Mouse (Mus musculus) ES-Bruce4 (cell line): ENCODE measurements around the gene Grap.

Source experiments
- EP300 ChIP-seq: IDR thresholded peaks from 2 replicates; pipeline ENCODE4 v1.6.1; 2011; ENCODE audit warnings: low read depth, low read length; ENCODE audit not compliant: insufficient read depth
- POLR2A ChIP-seq: IDR thresholded peaks from one replicate; pipeline ENCODE4 v1.8.1; 2011; ENCODE audit warnings: low read length; ENCODE audit not compliant: insufficient read depth

DNA sequence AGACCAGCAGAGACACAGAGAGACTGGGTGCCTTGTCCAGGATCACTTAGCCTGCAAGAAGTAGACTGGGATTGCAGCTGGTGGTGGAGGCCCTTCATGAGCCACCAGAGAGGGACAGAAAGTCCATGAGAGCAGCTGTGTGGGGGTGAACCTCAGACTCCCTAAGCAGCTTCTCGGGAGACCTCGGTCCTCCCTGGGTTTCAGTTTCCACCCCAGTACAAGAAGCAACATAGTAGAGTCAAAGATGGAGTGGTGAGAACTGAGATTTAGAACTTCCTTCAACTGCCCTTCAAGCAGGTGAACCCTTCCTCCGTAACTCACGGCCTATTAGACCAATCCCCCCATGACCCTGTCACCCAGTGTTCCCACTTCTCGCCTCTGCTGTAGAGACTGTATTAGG lies 9.1 kb downstream of the Grap start:
- TF ChIP-seq EP300, result no peak
- no peak for TF ChIP-seq POLR2A
